Mouse (Mus musculus): ENCODE data around the gene Cd46.

DNA sequence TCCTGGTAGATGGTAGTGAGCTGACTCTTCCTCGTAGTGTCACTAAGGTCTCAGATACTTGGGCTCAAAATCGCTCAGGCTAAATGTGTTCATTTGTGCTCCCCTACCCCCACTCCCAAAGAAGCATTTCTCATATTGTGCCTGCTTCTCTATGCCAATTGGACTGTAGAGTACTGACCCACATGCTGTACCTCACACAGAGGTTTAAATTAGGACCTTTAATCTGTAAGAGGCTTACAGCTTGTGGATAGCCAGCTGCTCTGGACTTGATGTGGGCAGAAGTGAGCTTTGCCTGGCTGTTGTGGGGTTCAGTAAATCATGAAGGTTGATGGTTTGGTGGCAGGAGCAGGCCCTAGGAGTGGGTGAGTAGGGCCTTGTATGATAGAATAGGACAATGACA lies 101.1 kb downstream of the Cd46 start:
- TF ChIP-seq CTCF (IDR thresholded peaks at IDR 0.05; ENCODE audit: low read depth, low read length) (no peak), POLR2A (IDR thresholded peaks at IDR 0.05; ENCODE audit: insufficient read depth, low read length) (no peak)
